Mouse (Mus musculus) kidney, embryonic 15.5 days (tissue): Measurements from ENCODE around the gene Jhy. TPM values are rescaled to one million over a fixed set of nuclear protein-coding genes. Genes with fewer than 3 reads are reported as not detected.

Experiments
- ATAC-seq: fragments of 200-750 bp; cut with Nextera tagmentation; replicated peaks from 2 replicates; pipeline ENCODE4 v1.8.0; 2017; ENCODE audit warnings: moderate TSS enrichment; ENCODE audit not compliant: low FRiP score
- H3K27ac ChIP-seq: fragments of 300-500 bp; sonication (generic); 2 replicates; pipeline ENCODE4 v1.5.1; 2015; ENCODE audit warnings: mild to moderate bottlenecking, inconsistent platforms
- H3K27me3 ChIP-seq: fragments of 300-500 bp; sonication (generic); 2 replicates; pipeline ENCODE4 v1.6.1; 2015; ENCODE audit warnings: inconsistent platforms
- H3K36me3 ChIP-seq: fragments of 300-500 bp; sonication (generic); 2 replicates; pipeline ENCODE4 v1.6.1; 2015; ENCODE audit warnings: inconsistent platforms
- H3K4me1 ChIP-seq: fragments of 300-500 bp; sonication (generic); 2 replicates; pipeline ENCODE4 v1.6.1; 2015; ENCODE audit warnings: inconsistent platforms
- H3K4me2 ChIP-seq: fragments of 300-500 bp; sonication (generic); 2 replicates; pipeline ENCODE4 v1.6.1; 2015; ENCODE audit warnings: moderate library complexity, mild to moderate bottlenecking, inconsistent platforms
- H3K4me3 ChIP-seq: fragments of 300-500 bp; sonication (generic); replicated peaks from 2 replicates; pipeline ENCODE4 v1.5.1; 2015; ENCODE audit warnings: mild to moderate bottlenecking, inconsistent platforms
- H3K9ac ChIP-seq: fragments of 300-500 bp; sonication (generic); 2 replicates; pipeline ENCODE4 v1.6.1; 2015; ENCODE audit warnings: mild to moderate bottlenecking, inconsistent platforms
- H3K9me3 ChIP-seq: fragments of 300-500 bp; sonication (generic); replicated peaks from 2 replicates; pipeline ENCODE4 v1.6.1; 2016; ENCODE audit warnings: inconsistent platforms
- WGBS: fragments of 180-500 bp; shearing (Covaris S2); methylation state at CpG from one replicate; pipeline ENCODE4 v1.1.7; 2015; ENCODE audit warnings: mixed read lengths; 5-methylcytosine and 5-hydroxymethylcytosine counted together
- polyA plus RNA-seq: library from polyadenylated mRNA; unstranded; fragments of >200 nt; fragmentation: Nextera tagmentation; extraction: Ambion mirVana; gene quantifications from 2 replicates; pipeline ENCODE4 v1.2.1, GENCODE M21; 2015

Jhy gene
- polyA plus RNA-seq, 1 experiment from 2014 or later: 0.29 TPM

- 43% methylated on average over 6 of the region's 6 CpGs for WGBS
- Histone ChIP-seq H3K9ac (no peak overlapping the region), H3K4me1 (no peaks in the 10 kb centered on the region), H3K36me3 (no peaks in the 10 kb centered on the region), H3K27ac (no peak overlapping the region), H3K27me3 (0 out of 2 replicates have a peak, but pooled peaks cover 7% of the 10 kb centered on the region), H3K4me2 (no peak overlapping the region), H3K9me3 (no peaks in the 10 kb centered on the region), H3K4me3 (no peak overlapping the region)
- ATAC-seq: no peak
Observed at GRCm38 (mm10) chr9:40982480-40982879, 18.6 kb upstream of the Jhy start.

DNA sequence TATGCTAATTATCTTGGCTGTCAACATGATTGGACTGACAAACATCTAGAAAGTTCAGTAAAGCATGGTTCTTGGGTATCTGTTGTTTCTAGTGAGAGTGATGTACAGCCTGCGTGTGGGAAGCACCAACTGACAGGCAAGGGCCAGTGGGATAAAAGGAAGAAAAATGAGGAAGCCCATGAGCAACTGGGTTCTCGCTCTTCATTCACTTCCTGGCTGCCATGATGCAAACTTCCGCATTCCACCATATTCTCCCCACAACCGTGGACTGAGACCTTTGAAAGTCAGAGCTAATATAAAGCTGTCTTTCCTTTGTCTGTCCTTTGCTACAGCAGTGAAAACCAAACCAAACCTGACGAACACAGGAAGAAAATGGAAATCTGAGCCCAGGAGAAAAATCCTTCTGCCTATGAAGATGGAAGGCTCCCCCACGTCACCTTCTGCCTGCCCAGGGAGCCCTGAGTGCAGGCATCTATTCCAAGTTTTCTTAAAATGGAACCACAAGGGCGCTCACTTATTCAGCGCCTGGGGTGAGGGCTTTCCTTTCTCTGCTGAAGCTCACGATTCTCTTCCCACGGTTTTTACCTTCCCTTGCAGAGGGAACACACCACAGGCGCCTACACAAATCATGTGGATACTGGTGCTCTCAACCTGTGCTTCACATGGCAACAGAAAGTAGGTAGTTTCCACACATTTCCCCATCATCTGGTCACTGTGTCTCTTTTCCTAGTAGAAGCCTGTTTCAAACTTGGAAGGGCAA, 10.3 kb upstream of the Jhy start:
- Histone ChIP-seq H3K4me2 (no peak overlapping the region), H3K4me3 (no peak overlapping the region), H3K9ac (no peak overlapping the region), H3K9me3 (no peaks in the 10 kb centered on the region), H3K27me3 (no peaks in the 10 kb centered on the region), H3K27ac (no peak overlapping the region), H3K4me1 (no peaks in the 10 kb centered on the region), H3K36me3 (no peaks in the 10 kb centered on the region)
- no peak for ATAC-seq
- 67% methylated on average over 11 of the region's 11 CpGs for WGBS

- peak overlapping the region; percentile 49 for H3K4me3 ChIP-seq
- H3K27me3 ChIP-seq: peaks cover 51% of the 10 kb centered on the region
- no peak for ATAC-seq
- H3K36me3 ChIP-seq: no peaks in the 10 kb centered on the region
- H3K9me3 ChIP-seq: no peaks in the 10 kb centered on the region
- 23% methylated on average over 7 of the region's 7 CpGs for WGBS
- H3K27ac ChIP-seq: no peak overlapping the region
- peak overlapping the region; percentile 88 for H3K4me2 ChIP-seq
- peaks cover 11% of the 10 kb centered on the region for H3K4me1 ChIP-seq
- H3K9ac ChIP-seq: no peak overlapping the region
Observed at GRCm38 (mm10) chr9:40964418-40964714, 448 bp upstream of the Jhy start.

DNA sequence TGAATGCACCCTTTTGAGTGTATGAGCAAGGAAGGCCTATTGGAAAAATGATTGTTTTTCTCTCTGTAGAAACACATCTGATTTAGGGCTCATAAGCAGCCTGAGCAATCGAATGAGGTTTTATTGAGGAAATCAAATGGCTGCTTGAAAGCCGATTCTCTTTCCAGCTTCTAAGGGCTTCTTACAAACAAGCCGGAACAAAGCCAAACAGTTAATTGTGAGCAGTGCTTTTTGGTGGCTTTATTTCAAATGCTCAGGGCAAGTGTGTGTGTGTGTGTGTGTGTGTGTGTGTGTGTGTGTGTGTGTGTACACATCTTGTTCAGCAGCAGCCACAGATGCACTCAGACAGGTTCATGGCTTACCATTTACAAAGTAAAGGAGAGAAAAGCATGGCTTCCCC, 2.5 kb downstream of the Jhy start:
- no peaks in the 10 kb centered on the region for H3K9me3 ChIP-seq
- peaks cover 11% of the 10 kb centered on the region for H3K4me1 ChIP-seq
- 64% methylated on average over 3 of the region's 3 CpGs for WGBS
- H3K27ac ChIP-seq: no peak overlapping the region
- ATAC-seq: no peak
- no peaks in the 10 kb centered on the region for H3K36me3 ChIP-seq
- H3K27me3 ChIP-seq: peaks cover 51% of the 10 kb centered on the region
- no peak overlapping the region for H3K4me2 ChIP-seq
- no peak overlapping the region for H3K4me3 ChIP-seq
- no peak overlapping the region for H3K9ac ChIP-seq

- 57% methylated on average over 18 of the region's 18 CpGs for WGBS
- Histone ChIP-seq H3K4me3 (no peak overlapping the region), H3K4me1 (no peaks in the 10 kb centered on the region), H3K9ac (no peak overlapping the region), H3K9me3 (no peaks in the 10 kb centered on the region), H3K36me3 (no peaks in the 10 kb centered on the region), H3K27me3 (no peaks in the 10 kb centered on the region), H3K4me2 (no peak overlapping the region), H3K27ac (no peak overlapping the region)
- ATAC-seq: no peak
Observed at GRCm38 (mm10) chr9:40949039-40949615, 14.8 kb downstream of the Jhy start.

- Histone ChIP-seq H3K36me3 (no peaks in the 10 kb centered on the region), H3K9ac (no peak overlapping the region), H3K4me1 (no peaks in the 10 kb centered on the region), H3K4me2 (no peak overlapping the region), H3K9me3 (no peaks in the 10 kb centered on the region), H3K27me3 (no peaks in the 10 kb centered on the region), H3K27ac (no peak overlapping the region), H3K4me3 (no peak overlapping the region)
- WGBS: 91% methylated on average over 6 of the region's 6 CpGs
- no peak for ATAC-seq
Observed at GRCm38 (mm10) chr9:40948473-40948872, 15.4 kb downstream of the Jhy start.

DNA sequence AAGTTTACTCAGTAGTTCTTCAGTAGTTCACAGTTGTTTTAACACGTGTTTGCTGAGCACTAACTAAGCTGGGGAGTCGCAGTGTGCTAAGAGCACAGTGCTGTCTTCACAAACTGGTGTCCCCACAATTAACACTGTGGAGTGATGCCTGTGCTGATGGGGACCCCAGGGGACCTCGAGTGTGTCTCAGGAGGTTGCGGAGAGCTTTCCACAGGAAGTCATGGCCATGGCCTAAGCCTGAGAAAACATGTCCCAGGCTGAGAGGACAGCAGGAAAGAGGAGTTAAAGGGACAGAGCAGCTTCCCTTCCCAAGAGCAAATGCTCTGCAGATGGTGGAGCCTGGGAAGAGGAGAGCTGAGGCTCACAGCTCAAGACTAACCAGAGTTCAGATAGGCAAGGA, 16.8 kb downstream of the Jhy start:
- 59% methylated on average over 4 of the region's 4 CpGs for WGBS
- Histone ChIP-seq H3K4me2 (no peak overlapping the region), H3K9ac (no peak overlapping the region), H3K27me3 (no peaks in the 10 kb centered on the region), H3K4me3 (no peak overlapping the region), H3K9me3 (no peaks in the 10 kb centered on the region), H3K27ac (no peak overlapping the region), H3K36me3 (no peaks in the 10 kb centered on the region), H3K4me1 (no peaks in the 10 kb centered on the region)
- ATAC-seq: no peak

- WGBS: 52% methylated on average over 7 of the region's 7 CpGs
- no peak for ATAC-seq
- Histone ChIP-seq H3K27me3 (0 out of 2 replicates have a peak, but pooled peaks cover 2% of the 10 kb centered on the region), H3K4me3 (no peak overlapping the region), H3K9me3 (no peaks in the 10 kb centered on the region), H3K4me2 (no peak overlapping the region), H3K4me1 (no peaks in the 10 kb centered on the region), H3K36me3 (no peaks in the 10 kb centered on the region), H3K9ac (no peak overlapping the region), H3K27ac (no peak overlapping the region)
Observed at GRCm38 (mm10) chr9:40937425-40937824, 26.5 kb downstream of the Jhy start.

DNA sequence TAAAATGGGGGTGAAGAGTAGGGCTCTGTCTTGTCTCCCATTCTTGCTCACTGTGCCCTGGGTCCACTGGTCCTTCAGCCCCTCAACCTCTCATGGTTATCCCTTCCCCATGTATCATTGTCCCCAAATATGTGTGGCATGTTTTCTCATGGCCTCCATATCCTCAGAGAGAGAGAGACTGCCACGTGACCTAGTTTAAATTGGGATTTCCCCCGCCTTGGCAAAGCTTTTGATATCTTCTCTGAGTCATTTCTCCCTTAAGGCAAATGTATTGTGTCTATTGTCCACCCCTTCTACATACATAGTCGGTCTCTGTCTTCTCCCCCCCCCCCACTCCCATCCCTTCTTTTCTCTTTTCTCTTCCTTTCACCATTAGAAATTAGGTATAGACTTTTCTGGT, 30.6 kb downstream of the Jhy start:
- H3K36me3 ChIP-seq: no peaks in the 10 kb centered on the region
- 83% methylated on average over 3 of the region's 3 CpGs for WGBS
- no peak overlapping the region for H3K4me3 ChIP-seq
- H3K27me3 ChIP-seq: no peaks in the 10 kb centered on the region
- H3K4me1 ChIP-seq: no peaks in the 10 kb centered on the region
- H3K27ac ChIP-seq: no peak overlapping the region
- H3K4me2 ChIP-seq: no peak overlapping the region
- no peaks in the 10 kb centered on the region for H3K9me3 ChIP-seq
- H3K9ac ChIP-seq: no peak overlapping the region
- no peak for ATAC-seq

DNA sequence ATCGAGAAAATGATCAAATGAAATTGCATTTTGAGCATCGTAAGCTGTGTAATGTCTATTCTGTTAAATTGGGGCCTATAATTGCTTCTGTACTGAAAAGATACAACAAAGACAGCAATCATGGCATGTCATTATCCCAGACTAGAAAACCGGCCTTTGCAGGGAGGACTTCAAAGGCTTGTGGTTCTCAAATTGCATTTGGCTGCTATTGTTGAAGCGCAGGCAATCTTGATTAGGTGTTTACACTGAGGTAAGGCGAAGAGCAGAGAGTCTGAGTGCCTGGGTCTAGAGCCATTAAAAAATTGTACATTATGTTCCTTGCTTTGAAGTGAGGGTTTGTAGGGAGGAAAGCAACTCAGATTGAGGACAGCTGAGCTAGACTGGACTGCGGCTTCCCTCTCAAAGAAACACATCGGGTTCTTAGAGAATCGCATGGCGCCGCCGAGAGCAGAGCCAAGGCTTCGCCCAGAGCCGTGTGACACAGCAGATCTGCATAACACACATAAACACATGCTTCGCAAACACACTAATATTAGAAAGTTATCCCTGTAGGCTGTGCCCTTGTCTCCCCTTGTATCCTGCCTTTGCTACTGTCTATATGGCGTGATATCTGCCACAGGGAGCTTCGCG, 36.5 kb downstream of the Jhy start:
- Histone ChIP-seq H3K36me3 (no peaks in the 10 kb centered on the region), H3K27me3 (no peaks in the 10 kb centered on the region), H3K4me1 (no peaks in the 10 kb centered on the region), H3K9ac (no peak overlapping the region), H3K27ac (no peak overlapping the region), H3K9me3 (no peaks in the 10 kb centered on the region), H3K4me3 (no peak overlapping the region), H3K4me2 (no peak overlapping the region)
- no peak for ATAC-seq
- 67% methylated on average over 17 of the region's 17 CpGs for WGBS

GRCm38 (mm10) chr9:40917871-40918613, 45.9 kb downstream of the Jhy start:
- Histone ChIP-seq H3K4me3 (no peak overlapping the region), H3K36me3 (no peaks in the 10 kb centered on the region), H3K27ac (peak overlapping the region; percentile 39), H3K9me3 (no peaks in the 10 kb centered on the region), H3K9ac (no peak overlapping the region), H3K4me2 (peak overlapping the region; percentile 15; the same call in 1 of the 2 replicates), H3K27me3 (no peaks in the 10 kb centered on the region), H3K4me1 (0 out of 2 replicates have a peak, but pooled peaks cover 4% of the 10 kb centered on the region)
- peak; percentile 54 for ATAC-seq
- WGBS: 43% methylated on average over 12 of the region's 12 CpGs

GRCm38 (mm10) chr9:40908915-40909314, 55.0 kb downstream of the Jhy start:
- Histone ChIP-seq H3K4me3 (no peak overlapping the region), H3K4me2 (no peak overlapping the region), H3K27ac (no peak overlapping the region), H3K9me3 (no peaks in the 10 kb centered on the region), H3K27me3 (no peaks in the 10 kb centered on the region), H3K4me1 (peaks cover 4% of the 10 kb centered on the region; the same call in 1 of the 2 replicates), H3K9ac (no peak overlapping the region), H3K36me3 (no peaks in the 10 kb centered on the region)
- WGBS: 71% methylated on average over 7 of the region's 7 CpGs
- no peak for ATAC-seq
